Mouse (Mus musculus) megakaryocyte, embryonic 14.5 days (primary cell): ENCODE measurements around the gene 2810006K23Rik.

ENCODE experiments used
- FLI1 ChIP-seq: IDR thresholded peaks from 2 replicates; pipeline ENCODE4 v1.6.1; 2012; ENCODE audit warnings: low read length, inconsistent platforms, mixed read lengths
- GATA1 ChIP-seq: IDR thresholded peaks from 3 replicates; pipeline ENCODE4 v1.6.1; 2012; ENCODE audit warnings: mixed read lengths, low read length, inconsistent platforms, borderline replicate concordance

DNA sequence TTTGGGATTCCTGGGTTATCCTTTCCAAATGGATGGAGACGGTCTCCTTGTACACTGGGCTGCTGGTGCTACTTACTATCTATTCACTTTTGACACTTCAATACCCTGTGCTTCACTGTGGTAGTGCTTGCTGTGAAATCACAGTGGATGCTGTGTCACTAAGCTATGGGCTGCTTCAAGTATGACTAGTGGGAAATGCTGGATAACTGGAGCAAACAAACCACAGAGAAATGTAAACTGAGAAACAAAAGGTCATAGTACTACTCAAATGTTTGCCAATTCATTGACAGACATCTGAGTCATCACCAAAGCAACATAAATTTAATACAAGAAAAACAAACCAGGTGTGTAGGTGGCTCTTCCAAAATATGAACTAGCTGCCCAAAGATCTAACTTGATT is 48.5 kb downstream of the 2810006K23Rik start:
- TF ChIP-seq GATA1 (no peak), FLI1 (no peak)
